Mouse (Mus musculus) embryonic facial prominence, embryonic 14.5 days (tissue): ENCODE results near the gene Bpifa2. TPM values are rescaled to one million over a fixed set of nuclear protein-coding genes. Genes with fewer than 3 reads are reported as not detected.
"Not testable (repeated sequence)": the region's sequence is repeated elsewhere in the genome, so short reads cannot be mapped to it uniquely, and the experiment has no call there.

Source experiments
- ATAC-seq: fragments of 200-750 bp; cut with Nextera tagmentation; 2 replicates; pipeline ENCODE4 v1.8.0; 2017; ENCODE audit warnings: low read depth, moderate number of reproducible peaks, moderate TSS enrichment
- DNase-seq: peaks from one replicate; pipeline ENCODE4 v3.0.0-alpha.2; 2015; ENCODE audit warnings: low spot score
- H3K27ac ChIP-seq: fragments of 300-500 bp; sonication (generic); replicated peaks from 2 replicates; pipeline ENCODE4 v1.5.1; 2014; ENCODE audit warnings: low read depth, mild to moderate bottlenecking, low read length, moderate library complexity
- H3K27me3 ChIP-seq: fragments of 300-500 bp; sonication (generic); replicated peaks from 2 replicates; pipeline ENCODE4 v1.6.1; 2014; ENCODE audit warnings: low read length; ENCODE audit not compliant: control insufficient read depth, insufficient read depth
- H3K36me3 ChIP-seq: fragments of 300-500 bp; sonication (generic); 2 replicates; pipeline ENCODE4 v1.6.1; 2014; ENCODE audit warnings: low read length, mixed read lengths; ENCODE audit not compliant: control insufficient read depth, insufficient read depth
- H3K4me1 ChIP-seq: fragments of 300-500 bp; sonication (generic); 2 replicates; pipeline ENCODE4 v1.6.1; 2014; ENCODE audit warnings: antibody characterized with exemption, low read length; ENCODE audit not compliant: control insufficient read depth, insufficient read depth
- H3K4me2 ChIP-seq: fragments of 300-500 bp; sonication (generic); 2 replicates; pipeline ENCODE4 v1.6.1; 2014; ENCODE audit warnings: low read depth, mild to moderate bottlenecking, low read length, moderate library complexity, mixed read lengths
- H3K4me3 ChIP-seq: fragments of 300-500 bp; sonication (generic); 2 replicates; pipeline ENCODE4 v1.5.1; 2014; ENCODE audit warnings: low read depth, mild to moderate bottlenecking, low read length
- H3K9ac ChIP-seq: fragments of 300-500 bp; sonication (generic); 2 replicates; pipeline ENCODE4 v1.6.1; 2014; ENCODE audit warnings: low read depth, mild to moderate bottlenecking, low read length, moderate library complexity, mixed read lengths
- H3K9me3 ChIP-seq: fragments of 300-500 bp; sonication (generic); 2 replicates; pipeline ENCODE4 v1.6.1; 2016; ENCODE audit warnings: low read length; ENCODE audit not compliant: control insufficient read depth
- WGBS: fragments of 180-500 bp; shearing (Covaris S2); extraction: QIAGEN DNeasy Blood & Tissue Kit; methylation state at CpG from one replicate; pipeline ENCODE4 v1.1.7; 2014; 5-methylcytosine and 5-hydroxymethylcytosine counted together
- polyA plus RNA-seq: library from polyadenylated mRNA; unstranded; fragments of >200 nt; fragmentation: Nextera tagmentation; extraction: Ambion mirVana; gene quantifications from 2 replicates; pipeline ENCODE4 v1.2.1, GENCODE M21; 2014

The Bpifa2 gene
- polyA plus RNA-seq, 1 experiment from 2014 or later, result 0.47 TPM

GRCm38 (mm10) chr2:154005094-154005493 lies 3.0 kb upstream of the Bpifa2 start:
- ATAC-seq (no peak), DNase-seq (peak; percentile 8)
- H3K4me1 ChIP-seq, result no peaks in the 10 kb centered on the region
- no peak overlapping the region for H3K4me2 ChIP-seq
- H3K36me3 ChIP-seq, result no peaks in the 10 kb centered on the region
- H3K4me3 ChIP-seq, result no peak overlapping the region
- WGBS, result 80% methylated on average over 1 of the region's 1 CpGs
- no peaks in the 10 kb centered on the region for H3K27me3 ChIP-seq
- no peak overlapping the region for H3K27ac ChIP-seq
- no peaks in the 10 kb centered on the region for H3K9me3 ChIP-seq
- H3K9ac ChIP-seq, result no peak overlapping the region

GRCm38 (mm10) chr2:154005734-154006133 lies 2.3 kb upstream of the Bpifa2 start:
- WGBS, result 81% methylated on average over 4 of the region's 4 CpGs
- Histone ChIP-seq H3K4me3 (no peak overlapping the region), H3K4me2 (no peak overlapping the region), H3K36me3 (no peaks in the 10 kb centered on the region), H3K27me3 (no peaks in the 10 kb centered on the region), H3K27ac (no peak overlapping the region), H3K9me3 (no peaks in the 10 kb centered on the region), H3K4me1 (no peaks in the 10 kb centered on the region), H3K9ac (no peak overlapping the region)
- no peak for DNase-seq
- no peak for ATAC-seq

DNA sequence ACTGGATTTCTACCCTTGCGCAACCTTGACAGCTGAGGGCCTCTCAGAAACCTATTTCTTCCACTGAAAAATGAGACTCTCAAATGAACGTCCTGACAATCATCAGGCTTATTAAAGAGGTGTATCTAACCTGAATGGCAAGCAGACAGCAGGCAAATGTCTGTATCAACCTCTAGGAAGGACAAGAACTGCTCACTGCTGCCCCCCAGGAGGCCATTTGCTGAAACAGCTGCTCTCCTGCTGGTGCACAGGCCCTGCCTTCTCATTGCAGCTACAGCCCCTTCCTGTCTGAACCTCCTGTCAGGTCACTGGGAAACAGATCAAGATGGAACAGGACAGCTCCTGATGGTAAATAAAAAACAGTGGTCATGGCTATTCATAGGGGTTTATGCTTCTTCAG lies 1.7 kb upstream of the Bpifa2 start:
- ATAC-seq, result no peak
- Histone ChIP-seq H3K4me2 (no peak overlapping the region), H3K9ac (no peak overlapping the region), H3K36me3 (no peaks in the 10 kb centered on the region), H3K4me3 (no peak overlapping the region), H3K9me3 (no peaks in the 10 kb centered on the region), H3K4me1 (no peaks in the 10 kb centered on the region), H3K27ac (no peak overlapping the region), H3K27me3 (no peaks in the 10 kb centered on the region)
- 77% methylated on average over 2 of the region's 2 CpGs for WGBS
- no peak for DNase-seq

- H3K4me1 ChIP-seq, result no peaks in the 10 kb centered on the region
- no peaks in the 10 kb centered on the region for H3K9me3 ChIP-seq
- H3K27me3 ChIP-seq, result no peaks in the 10 kb centered on the region
- H3K4me3 ChIP-seq, result no peak overlapping the region
- H3K9ac ChIP-seq, result no peak overlapping the region
- no peaks in the 10 kb centered on the region for H3K36me3 ChIP-seq
- WGBS, result 72% methylated on average over 1 of the region's 1 CpGs
- ATAC-seq, result no peak
- no peak for DNase-seq
- no peak overlapping the region for H3K4me2 ChIP-seq
- H3K27ac ChIP-seq, result no peak overlapping the region
These were observed 684 bp upstream of the Bpifa2 start for GRCm38 (mm10) chr2:154007381-154007780.

GRCm38 (mm10) chr2:154017990-154018389 lies 9.9 kb downstream of the Bpifa2 start:
- no peak overlapping the region for H3K4me3 ChIP-seq
- no peak overlapping the region for H3K27ac ChIP-seq
- H3K36me3 ChIP-seq, result no peaks in the 10 kb centered on the region
- no peak overlapping the region for H3K9ac ChIP-seq
- no peaks in the 10 kb centered on the region for H3K9me3 ChIP-seq
- H3K27me3 ChIP-seq, result no peaks in the 10 kb centered on the region
- no peak overlapping the region for H3K4me2 ChIP-seq
- DNase-seq (no peak), ATAC-seq (no peak)
- WGBS, result 78% methylated on average over 1 of the region's 1 CpGs
- no peaks in the 10 kb centered on the region for H3K4me1 ChIP-seq

DNA sequence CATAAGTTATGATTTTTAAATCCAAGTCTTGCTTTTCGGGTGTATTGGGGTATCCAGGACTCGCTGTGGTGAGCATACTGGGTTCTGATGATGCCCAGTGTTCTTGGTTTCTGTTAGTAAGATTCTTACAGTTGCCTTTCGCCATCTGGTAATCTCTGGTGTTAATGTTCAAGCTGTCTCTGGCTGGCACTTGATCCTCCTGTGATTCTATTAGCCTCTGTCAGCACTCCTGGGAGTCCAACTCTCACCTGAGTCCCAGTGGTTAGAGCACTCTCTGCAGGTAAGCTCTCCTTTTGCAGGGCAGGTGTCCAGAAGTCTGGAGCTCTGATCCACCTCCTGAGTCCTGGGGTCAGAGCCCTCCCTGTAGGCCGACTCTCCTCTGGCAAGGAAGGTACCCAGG lies 16.6 kb downstream of the Bpifa2 start:
- H3K27me3 ChIP-seq, DNase-seq, H3K36me3 ChIP-seq, H3K4me2 ChIP-seq, H3K27ac ChIP-seq, H3K9ac ChIP-seq, H3K9me3 ChIP-seq, H3K4me1 ChIP-seq, H3K4me3 ChIP-seq, ATAC-seq: not testable (repeated sequence)
- WGBS, result 76% methylated on average over 4 of the region's 4 CpGs

- H3K4me2 ChIP-seq, result no peak overlapping the region
- no peaks in the 10 kb centered on the region for H3K27me3 ChIP-seq
- H3K27ac ChIP-seq, result no peak overlapping the region
- H3K9ac ChIP-seq, result no peak overlapping the region
- no peaks in the 10 kb centered on the region for H3K4me1 ChIP-seq
- no peak overlapping the region for H3K4me3 ChIP-seq
- WGBS, result 50% methylated on average over 2 of the region's 2 CpGs
- no peaks in the 10 kb centered on the region for H3K9me3 ChIP-seq
- no peaks in the 10 kb centered on the region for H3K36me3 ChIP-seq
- no peak for DNase-seq
- no peak for ATAC-seq
These were observed 30.9 kb downstream of the Bpifa2 start for GRCm38 (mm10) chr2:154038932-154039331.

- WGBS, result 88% methylated on average over 3 of the region's 3 CpGs
- ATAC-seq, result no peak
- Histone ChIP-seq H3K36me3 (no peaks in the 10 kb centered on the region), H3K9ac (no peak overlapping the region), H3K4me1 (no peaks in the 10 kb centered on the region), H3K27ac (no peak overlapping the region), H3K4me2 (no peak overlapping the region), H3K27me3 (no peaks in the 10 kb centered on the region), H3K4me3 (no peak overlapping the region), H3K9me3 (no peaks in the 10 kb centered on the region)
- no peak for DNase-seq
These were observed 36.7 kb downstream of the Bpifa2 start for GRCm38 (mm10) chr2:154044743-154045142.

GRCm38 (mm10) chr2:154058690-154059089 lies 50.6 kb downstream of the Bpifa2 start:
- ATAC-seq (no peak), DNase-seq (no peak)
- Histone ChIP-seq H3K4me1 (no peaks in the 10 kb centered on the region), H3K9me3 (no peaks in the 10 kb centered on the region), H3K36me3 (no peaks in the 10 kb centered on the region), H3K27ac (no peak overlapping the region), H3K4me3 (no peak overlapping the region), H3K4me2 (no peak overlapping the region), H3K9ac (no peak overlapping the region), H3K27me3 (no peaks in the 10 kb centered on the region)
- 56% methylated on average over 2 of the region's 2 CpGs for WGBS
